Mouse (Mus musculus): Measurements from ENCODE around the gene Bnc2.

The Bnc2 gene

DNA sequence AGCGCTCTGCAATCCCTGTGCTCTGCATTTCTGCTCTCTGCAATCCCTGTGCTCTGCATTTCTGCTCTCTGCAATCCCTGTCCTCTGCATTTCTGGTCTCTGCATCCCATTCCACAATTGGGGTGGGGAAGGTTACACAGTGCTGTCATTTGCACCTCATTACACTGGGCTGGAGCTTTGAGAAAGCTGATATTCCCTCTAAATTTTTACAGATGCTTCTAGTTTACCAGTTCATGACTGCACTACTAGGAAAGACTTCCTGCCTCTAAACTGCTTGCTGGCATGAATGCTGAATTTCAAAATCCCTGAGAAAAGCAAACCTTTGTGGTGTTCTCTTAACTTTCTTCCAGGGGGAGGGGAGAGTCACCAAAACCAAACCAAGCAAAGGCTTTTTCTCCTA lies 41.1 kb downstream of the Bnc2 start:
- DNase-seq (ENCODE audit: extremely low read depth, low read depth): no peak

DNA sequence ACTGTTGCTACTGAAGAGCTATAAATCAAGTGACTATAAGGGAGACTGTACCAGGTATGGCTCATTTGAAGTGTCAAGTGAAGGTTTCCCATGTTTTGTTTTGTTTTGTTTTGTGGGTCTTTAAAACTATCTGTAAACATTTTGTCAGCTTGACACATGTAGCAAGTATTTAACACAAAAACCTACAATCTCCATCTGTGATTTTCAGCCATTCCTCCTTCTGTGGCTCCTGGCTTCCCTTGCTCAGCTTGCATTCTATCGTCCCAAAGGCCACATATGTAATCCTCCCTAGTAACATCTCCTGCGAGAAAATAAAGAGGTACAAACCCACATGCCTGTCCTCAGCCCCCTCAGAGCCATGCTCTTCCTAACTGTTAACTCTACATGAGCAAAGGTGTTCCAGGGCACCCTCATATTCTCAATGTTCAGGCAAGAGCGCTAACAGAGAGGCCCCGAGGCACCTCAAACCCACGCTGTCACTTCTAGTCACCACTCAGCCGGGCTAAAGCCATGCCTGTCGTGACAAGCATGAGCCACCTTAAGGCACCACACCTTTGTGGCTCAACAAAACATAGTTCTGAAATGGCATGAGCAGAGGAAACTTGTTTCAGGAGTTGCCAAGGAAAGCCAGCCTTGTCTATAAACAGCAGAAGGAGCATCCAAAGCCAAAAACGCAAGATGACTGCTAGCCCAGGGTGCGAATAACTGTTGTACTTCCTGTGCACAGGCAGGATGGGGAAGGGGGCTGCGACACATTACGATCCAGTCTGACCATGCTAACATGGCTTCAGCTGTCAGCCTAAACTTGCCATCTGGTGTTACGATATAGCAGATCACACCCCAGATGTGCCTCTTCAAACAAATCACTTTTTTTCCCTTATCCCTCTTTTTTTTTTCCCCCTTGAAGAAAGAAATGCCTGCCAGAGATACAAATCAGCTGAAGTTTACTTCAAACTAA lies 42.0 kb downstream of the Bnc2 start:
- no peak for DNase-seq (ENCODE audit: extremely low read depth, low read depth)

DNA sequence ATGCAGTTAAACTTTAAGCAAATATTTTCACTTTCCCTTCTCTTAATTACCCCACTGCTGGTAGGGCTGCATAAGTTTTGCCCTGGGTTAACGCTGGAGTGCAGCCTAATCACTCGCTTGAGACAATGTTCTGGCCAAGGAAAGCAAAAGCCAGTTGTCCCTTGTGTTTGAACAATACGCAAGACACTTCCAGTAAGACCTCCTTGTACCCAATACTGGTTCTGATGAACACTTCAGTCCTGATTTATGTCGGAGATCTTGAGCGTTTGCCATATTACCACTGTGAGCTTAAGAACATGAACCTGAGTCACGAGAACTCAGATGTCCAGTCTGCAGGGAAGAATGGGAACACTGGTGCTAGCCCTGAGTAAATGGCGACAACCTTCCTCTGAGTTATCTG lies 47.5 kb downstream of the Bnc2 start:
- no peak for DNase-seq (ENCODE audit: extremely low read depth, low read depth)

DNA sequence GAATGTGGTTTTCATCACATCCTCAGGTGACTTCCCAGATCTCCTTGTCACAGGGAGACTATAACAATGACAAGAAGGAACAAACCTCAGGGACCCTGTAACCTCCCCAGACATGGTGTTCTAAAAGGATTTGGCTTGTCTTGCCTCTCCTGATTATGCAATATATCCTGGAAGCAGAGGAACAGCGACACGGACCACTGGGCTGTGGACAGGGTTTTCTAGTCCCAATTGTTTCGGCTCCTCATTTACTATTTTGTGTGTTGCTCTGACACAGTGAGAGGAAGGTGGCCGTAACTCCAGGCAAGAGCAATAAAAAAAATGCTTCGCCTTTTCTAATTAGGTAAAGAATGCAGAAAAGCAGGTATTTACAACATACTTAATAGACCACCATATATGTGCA lies 51.8 kb downstream of the Bnc2 start:
- DNase-seq (ENCODE audit: extremely low read depth, low read depth): no peak

DNA sequence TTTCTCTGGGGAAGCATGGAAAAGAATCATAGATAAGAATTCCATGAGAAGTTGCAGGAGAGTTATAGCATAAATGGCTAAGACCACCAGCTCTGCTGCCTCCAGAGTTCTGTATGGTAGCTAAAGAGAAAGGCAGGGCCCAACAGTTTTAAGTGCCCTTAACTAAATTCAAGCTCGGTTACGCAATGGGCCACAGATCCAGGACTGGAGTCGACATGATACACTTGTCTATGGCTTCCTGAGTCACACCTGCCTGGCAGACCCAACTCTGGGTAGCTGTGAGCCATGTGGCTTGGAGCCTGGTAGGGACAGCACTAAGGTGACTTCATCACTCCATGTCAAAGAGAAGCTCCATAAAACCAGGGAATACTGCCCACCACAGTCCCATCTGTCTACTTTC lies 53.3 kb downstream of the Bnc2 start:
- no peak for DNase-seq (ENCODE audit: extremely low read depth, low read depth)

DNA sequence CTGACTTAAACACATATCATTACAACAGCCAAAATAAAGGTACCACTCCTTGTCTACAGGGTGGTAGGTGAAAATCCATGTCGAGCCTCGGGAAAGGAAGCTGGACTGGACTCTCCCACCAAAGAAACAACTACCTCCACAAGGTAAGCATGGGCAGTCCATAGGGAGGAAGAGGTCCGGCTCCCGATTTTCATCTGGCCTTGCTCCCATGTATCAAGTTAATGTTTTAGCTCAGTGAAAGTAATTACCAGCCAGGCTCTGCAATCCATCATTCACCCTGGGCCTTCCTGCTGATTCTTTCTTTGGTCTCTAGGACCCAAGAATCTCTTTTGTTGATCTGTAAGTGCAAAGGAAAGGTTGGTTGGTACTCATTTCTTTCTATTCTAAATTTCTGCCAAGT lies 65.2 kb downstream of the Bnc2 start:
- DNase-seq (ENCODE audit: extremely low read depth, low read depth): no peak

DNA sequence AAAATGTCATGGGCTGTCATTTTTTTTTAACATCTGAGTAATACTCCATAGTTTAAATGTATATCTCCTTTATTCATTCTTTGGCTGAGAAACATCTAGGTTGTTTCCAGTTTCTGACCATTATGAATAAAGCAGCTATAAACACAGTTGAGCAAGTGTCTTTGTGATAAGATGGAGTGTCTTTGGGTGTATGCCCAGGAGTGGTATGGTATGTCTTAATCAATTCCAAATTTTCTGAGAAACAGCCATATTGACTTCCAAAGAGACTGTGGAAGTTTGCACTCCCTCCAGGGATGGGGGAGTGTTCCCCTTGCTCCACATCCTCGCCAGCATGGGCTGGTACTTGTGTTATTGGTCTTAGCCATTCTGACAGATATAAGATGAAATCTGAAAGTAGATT lies 70.6 kb downstream of the Bnc2 start:
- DNase-seq (ENCODE audit: extremely low read depth, low read depth): no peak

DNA sequence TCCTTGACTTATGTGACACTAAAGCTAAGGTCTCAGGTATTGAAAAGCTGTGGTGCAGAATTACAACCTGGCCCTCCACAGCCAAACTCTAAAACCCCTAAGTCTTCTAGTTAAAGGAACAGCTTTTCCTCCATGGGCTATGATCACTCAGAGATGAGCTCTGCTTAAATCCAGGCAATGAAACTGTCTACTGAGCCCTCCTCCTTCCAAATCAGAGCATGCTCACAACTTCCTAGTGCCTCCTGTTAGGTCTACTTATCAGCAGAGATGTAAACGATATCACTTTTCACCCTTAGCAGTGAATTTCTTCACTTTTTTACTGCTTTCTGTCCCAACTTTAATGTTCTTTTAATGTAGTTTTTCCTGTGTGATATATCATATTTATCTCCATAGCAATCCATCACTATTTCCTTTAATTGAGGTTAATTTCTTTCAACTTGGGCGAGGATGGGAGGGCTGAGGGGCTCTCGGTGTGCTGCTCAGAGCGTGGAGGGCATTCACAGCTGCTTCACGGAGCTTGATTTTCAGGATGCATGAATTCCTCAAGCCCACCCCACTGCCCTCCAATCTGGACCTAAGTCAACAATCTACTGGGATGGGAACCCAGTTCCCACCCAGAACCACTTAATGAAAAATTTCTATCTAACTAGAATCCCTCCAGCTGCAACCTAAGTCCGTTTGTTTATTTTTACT lies 94.7 kb downstream of the Bnc2 start:
- DNase-seq (ENCODE audit: extremely low read depth, low read depth): no peak

DNA sequence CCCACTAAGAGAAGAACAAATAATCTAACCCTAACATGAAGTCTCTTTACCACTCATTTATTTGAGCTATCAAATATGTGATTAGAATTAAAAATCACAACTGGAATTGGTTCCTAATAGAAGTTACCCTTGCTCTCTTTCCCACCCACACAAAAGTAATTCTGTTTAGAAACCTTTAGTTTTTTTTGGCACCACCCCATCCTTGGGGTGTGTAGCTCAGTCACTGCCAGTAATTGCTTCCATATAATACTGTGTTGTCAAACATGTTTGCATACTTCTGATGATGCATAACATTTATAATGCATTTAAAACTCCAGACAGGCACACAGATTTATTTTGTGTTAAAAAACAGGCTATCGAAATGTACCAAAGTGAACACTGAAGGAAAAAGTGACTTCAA lies 96.8 kb downstream of the Bnc2 start:
- no peak for DNase-seq (ENCODE audit: extremely low read depth, low read depth)

DNA sequence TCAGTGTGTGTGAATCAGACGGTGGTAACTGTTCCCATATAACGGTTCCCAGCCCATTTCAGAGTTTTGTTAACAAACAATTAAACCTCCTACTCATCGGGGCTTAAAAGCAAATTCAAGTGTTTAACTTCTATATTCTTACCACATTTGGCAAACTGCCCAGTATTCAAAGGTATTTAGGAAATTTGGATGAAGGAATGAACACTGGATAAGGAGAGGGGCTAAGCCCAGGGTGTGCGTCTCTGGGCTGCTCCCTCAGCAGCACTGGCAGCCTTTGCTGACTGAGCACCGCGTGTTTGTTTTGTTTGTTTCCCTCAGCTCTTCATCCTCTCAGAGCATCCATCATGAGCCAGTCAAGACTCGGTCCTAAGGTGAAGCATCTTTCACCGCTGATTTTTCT lies 109.0 kb downstream of the Bnc2 start:
- no peak for DNase-seq (ENCODE audit: extremely low read depth, low read depth)

DNA sequence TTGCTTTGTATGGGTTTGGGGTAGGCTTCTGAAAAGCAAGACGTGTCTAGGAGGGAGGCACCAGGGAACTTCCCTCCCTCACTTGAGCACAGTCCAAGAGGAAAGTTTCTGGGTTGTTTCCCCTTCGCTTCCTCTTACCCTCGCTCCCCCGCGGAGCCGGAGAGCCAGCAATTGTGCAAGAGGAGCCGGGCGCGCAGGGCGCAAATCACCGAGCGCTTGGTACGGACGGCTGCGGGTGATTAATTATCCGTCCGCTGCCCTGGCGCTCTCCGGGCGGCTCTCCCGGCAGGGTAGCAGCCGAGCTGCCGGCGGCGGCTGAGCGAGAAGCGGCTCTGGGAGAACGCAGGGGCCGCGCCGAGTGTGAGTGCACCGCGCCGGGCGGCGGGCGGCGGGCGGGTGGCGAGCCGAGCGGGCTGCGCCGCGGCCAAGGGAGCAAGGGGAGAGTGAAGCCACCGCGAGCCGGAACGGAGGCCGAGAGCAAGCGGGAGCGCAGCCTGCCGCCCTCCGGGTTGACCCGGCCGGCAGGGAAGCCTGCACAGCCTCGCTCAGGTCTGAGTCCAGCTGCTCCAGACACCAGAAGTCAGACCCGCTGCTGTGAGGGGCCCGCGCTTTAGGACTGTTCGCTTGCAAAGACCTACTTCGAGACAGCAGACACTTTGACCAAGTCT lies 129.7 kb downstream of the Bnc2 start:
- no peak for DNase-seq (ENCODE audit: extremely low read depth, low read depth)

DNA sequence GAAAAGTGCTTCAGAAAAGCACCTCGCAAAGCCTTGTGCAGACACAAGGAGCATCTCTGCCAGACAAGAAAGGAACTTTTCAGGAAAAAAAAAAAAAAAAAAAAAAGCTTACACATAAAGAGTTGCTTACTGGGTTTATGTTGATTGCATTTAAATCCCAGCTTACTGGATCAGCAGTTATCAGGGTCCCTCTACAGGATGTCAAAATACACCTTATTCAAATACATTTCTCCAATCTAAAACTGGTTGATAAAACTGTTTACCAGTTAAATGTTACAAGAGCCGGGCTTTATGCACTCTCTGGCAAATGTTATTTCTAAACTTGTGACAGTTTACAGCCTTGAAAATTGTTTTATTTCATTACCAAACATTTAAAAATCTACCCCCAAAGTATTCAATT lies 130.4 kb downstream of the Bnc2 start:
- no peak for DNase-seq (ENCODE audit: extremely low read depth, low read depth)

DNA sequence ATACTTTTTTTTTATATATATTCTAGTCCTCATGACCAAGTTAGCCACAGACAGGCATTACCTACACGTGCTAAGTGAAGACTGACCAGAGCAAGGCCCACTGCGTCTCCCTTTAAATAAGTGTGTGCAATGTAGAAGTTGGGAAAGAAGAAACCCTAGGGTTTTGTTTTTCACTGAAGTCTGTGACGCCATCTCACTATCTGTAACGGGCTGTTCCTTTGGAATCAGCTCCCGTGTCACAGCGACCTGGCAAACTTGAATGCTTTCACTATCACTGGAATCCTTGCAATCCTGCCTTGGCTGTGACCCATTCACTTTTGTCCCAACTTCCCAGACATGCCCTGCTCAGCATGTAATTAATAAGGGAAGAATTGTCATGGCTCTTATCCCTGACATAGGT lies 134.5 kb downstream of the Bnc2 start:
- DNase-seq (ENCODE audit: extremely low read depth, low read depth): no peak

DNA sequence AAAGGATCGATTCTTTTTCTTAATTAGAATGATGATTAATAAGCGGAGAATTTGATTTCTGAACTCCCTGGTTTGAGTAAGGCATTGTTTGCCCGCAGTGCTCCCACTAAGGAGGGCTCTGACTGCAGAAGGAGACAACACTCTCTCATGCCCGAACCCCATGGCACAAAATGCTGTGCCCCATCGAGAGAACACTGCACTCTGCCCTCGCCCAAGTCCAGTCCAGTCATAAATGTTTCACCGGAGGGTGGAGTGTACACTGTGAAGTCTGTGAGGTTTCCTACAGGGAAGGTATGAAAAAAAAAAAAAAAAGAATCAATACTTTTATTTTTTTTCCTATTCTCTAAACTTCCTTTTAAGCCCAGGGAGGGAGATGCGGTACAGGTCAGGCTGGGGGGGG lies 135.7 kb downstream of the Bnc2 start:
- DNase-seq (ENCODE audit: extremely low read depth, low read depth): no peak

DNA sequence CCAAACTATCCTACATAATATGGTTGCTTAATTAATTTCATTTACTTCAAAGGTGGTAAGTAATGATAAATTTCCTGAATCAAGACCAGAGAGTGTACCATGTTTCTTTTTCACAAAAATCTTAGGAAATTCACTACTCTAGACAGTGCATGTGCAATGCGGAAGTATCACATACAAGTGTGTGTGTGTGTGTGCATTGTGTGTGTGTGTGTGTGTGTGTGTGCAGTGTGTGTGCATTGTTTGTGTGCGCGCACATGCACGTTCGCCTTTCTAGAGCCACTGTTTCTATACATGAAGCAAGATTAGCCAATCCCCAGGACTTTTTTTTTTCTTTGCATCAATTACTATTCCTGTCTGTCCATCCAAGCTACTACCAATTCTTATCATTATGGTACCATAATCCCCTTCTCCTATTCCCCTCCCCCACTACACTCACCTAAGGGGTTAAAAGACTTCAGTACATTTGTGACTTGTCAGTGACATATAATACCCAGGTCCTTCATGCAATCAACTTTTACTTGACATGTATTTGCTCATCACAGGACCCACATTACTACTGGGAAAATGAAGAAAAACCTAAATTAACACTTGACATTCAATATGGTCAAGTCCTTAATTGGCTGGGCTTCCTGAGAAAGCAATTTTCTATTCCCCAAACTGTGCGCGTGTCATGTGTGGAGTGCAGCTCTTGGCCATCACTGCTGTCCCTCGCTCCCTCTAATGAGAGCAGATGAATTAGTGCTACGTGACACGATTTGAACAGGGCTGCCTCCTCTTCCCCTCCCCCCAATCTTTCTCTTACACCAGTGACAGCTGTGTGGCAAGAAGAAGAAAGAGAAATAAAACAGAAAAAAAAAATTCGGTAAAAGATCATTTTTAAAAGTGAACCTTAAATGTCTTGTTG lies 145.9 kb downstream of the Bnc2 start:
- DNase-seq (ENCODE audit: extremely low read depth, low read depth): no peak

DNA sequence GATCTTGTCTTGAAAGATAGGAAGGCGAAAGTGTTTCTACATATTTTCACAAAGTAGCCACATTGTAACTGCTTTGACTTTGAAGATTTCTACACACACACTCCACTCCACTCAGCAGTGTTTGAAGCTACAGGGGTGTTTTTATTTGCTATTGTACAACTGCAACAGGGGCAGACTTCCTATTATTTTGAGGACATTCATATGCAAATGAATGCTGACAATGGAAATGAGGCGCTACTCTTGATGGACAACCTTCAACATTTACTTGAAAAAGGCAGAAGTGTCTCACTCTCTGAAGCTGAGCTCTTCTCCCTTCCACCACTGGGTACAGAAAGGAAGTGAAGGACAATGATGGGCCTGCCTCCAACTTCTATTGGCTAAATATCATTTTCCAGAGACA lies 146.7 kb downstream of the Bnc2 start:
- no peak for DNase-seq (ENCODE audit: extremely low read depth, low read depth)

DNA sequence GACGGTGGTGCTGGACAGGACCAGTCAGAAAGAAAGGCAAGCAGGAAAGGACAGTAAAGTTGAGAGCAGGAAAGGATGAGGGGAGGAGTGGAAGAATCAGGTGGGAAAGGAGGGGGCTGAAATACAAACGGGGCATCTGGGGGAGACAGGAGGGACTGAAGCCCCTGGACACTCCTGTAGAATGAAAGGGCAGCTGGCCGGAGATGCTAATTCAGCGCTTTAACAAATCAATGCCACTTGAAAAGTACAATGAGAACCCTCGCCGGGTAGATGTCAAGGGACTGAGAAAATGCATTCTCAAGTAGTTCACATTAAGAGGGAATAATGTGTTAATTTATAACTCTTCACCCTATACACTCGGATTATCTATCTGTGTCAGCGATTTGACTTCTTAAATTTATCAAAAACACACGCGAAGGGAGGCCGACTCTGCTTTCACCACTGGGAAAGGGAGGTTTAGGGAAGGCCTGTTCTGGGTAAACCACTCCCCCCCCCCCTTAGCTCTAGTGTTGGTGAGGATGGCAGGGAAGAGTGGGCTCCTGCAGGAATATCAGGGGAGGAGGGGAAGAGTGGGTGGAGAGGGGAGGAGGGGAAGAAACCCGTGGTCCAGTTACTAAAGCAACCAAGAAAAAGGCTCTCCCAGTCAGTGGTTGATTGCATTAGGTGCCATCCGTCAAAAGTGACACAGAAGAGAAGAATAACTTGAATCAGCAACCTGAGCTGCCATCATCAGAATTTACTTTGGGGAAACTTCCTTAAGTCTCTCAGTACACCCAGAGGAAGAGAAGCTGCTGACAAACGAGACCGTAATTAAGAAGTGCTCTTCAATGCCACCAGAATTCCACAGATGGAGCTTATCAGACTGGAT lies 147.8 kb downstream of the Bnc2 start:
- DNase-seq (ENCODE audit: extremely low read depth, low read depth): no peak

DNA sequence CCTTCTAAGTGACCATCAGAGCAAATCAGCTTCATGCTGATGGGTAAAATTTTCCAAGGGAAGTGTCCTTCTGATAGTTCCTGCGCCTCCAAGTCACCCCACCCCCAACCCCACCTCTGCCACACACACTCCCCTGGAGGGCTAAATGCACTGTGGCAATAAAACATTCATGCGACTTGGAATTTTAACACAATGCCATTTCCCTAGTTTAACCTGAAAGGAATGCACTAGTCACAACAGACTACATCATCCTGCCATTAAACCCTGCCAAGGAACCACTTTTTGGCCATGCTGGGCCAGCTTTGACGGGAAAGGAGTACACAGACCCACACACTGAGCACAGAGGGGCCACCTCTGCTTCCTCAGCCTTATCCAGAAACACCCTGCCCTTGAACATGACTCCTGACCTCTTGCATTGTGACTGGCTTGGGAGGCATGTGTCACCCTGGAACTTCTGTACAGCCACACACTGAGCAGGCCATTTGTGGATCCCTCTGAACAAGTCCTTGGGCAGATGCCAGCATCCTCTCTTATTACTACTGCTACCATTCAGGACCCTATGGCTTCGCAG lies 151.3 kb downstream of the Bnc2 start:
- no peak for DNase-seq (ENCODE audit: extremely low read depth, low read depth)

DNA sequence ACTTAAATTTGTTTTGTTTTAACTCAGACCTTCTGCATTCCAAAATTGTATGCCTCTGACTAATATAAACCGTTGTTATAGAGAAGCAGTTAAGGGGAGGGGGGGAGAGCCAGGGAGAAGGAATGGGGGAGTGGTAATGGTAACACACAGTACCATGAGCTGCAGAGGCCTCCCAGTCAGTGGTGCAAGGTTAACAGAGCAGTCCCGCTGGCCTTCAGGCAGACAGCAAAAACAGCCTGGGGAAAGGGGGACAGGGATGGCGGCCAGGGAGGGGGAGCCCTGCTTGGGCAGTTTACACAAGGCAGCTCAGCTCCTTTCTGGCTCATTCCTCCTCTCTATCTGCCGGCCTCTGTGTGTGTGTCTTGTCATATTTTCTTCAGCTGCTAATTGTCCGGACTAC lies 151.9 kb downstream of the Bnc2 start:
- DNase-seq (ENCODE audit: extremely low read depth, low read depth): no peak

DNA sequence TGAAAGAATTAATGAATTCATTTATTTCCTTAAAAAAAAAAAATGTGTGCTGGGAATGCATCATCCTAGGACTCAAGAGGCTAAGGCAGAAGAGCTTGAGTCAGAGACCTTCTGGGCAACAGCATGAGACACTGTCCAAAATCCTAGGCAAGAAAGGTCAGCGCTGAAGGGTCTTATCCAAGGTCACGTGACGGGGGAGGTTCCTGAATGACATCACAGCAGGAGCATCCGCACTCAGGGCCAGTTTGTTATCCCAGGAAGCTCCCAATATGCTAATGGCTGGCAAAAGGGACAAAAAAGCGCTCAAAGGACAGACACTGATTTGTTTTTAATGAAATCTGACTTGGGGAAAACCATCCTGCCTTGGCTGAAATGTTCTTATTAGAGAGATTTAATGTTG lies 153.5 kb downstream of the Bnc2 start:
- DNase-seq (ENCODE audit: extremely low read depth, low read depth): no peak
